Mouse (Mus musculus) CH12.LX (cell line): Measurements from ENCODE around the gene Pxmp4. TPM values are rescaled to one million over a fixed set of nuclear protein-coding genes. Genes with fewer than 3 reads are reported as not detected.

ENCODE experiments used
- DNase-seq: peaks from one replicate; pipeline ENCODE4 v3.0.0-alpha.2; 2013; ENCODE audit errors: extremely low read depth
- H3K27ac ChIP-seq: 2 replicates; pipeline ENCODE4 v1.5.1; 2012; ENCODE audit warnings: low read depth, mild to moderate bottlenecking, control low read depth, moderate library complexity; ENCODE audit not compliant: insufficient read depth
- H3K27me3 ChIP-seq: replicated peaks from 2 replicates; pipeline ENCODE3; 2012; ENCODE audit warnings: inconsistent platforms
- H3K36me3 ChIP-seq, 2 experiments: replicated peaks in 1 of 2; 2 replicates each; pipeline versions ENCODE3 to v1.6.1; 2012; ENCODE audit warnings: inconsistent platforms in 1 of 2, low read length in 1 of 2, mild to moderate bottlenecking in 1 of 2, mixed read lengths in 1 of 2, moderate library complexity in 1 of 2; ENCODE audit not compliant: control insufficient read depth in 1 of 2, insufficient read depth in 1 of 2
- H3K4me1 ChIP-seq, 2 experiments: 2 replicates each; pipeline ENCODE4 v1.6.1; 2012; ENCODE audit warnings: inconsistent platforms in 1 of 2, moderate library complexity in 1 of 2; ENCODE audit not compliant: insufficient read depth in 2 of 2, control insufficient read depth in 1 of 2
- H3K4me2 ChIP-seq: 2 replicates; pipeline ENCODE4 v1.6.1; 2012; ENCODE audit warnings: low read depth, mild to moderate bottlenecking, control low read depth; ENCODE audit not compliant: poor library complexity, insufficient read depth, severe bottlenecking
- H3K4me3 ChIP-seq, 3 experiments: fragments of 150-350 bp in 1 of 3; sonication (generic) in 1 of 3; replicated peaks in 1 of 3; 2 replicates each; pipeline versions ENCODE3 to v1.5.1; 2011 to 2012; ENCODE audit warnings: low read depth in 2 of 3, low read length in 2 of 3, mild to moderate bottlenecking in 2 of 3, moderate library complexity in 2 of 3, control low read depth in 1 of 3, improper control_type of control experiment in 1 of 3, inconsistent platforms in 1 of 3, mixed read lengths in 1 of 3; ENCODE audit not compliant: poor library complexity in 1 of 3
- H3K79me2 ChIP-seq: replicated peaks from 2 replicates; pipeline ENCODE4 v1.6.1; 2012; ENCODE audit warnings: mild to moderate bottlenecking, moderate library complexity; ENCODE audit not compliant: control insufficient read depth, poor library complexity, insufficient read depth, severe bottlenecking; ENCODE audit errors: extremely low read depth
- H3K9ac ChIP-seq: 2 replicates; pipeline ENCODE4 v1.6.1; 2012; ENCODE audit warnings: low read depth, mild to moderate bottlenecking, control low read depth, moderate library complexity; ENCODE audit not compliant: insufficient read depth
- H3K9me3 ChIP-seq: replicated peaks from 2 replicates; pipeline ENCODE3; 2012; ENCODE audit warnings: low read length, inconsistent platforms, mixed read lengths
- BHLHE40 ChIP-seq: IDR thresholded peaks from 2 replicates; pipeline ENCODE4 v1.6.1; 2011; ENCODE audit warnings: mild to moderate bottlenecking, low read depth, low read length, improper control_type of control experiment
- CHD1 ChIP-seq: IDR thresholded peaks from 2 replicates; pipeline ENCODE4 v1.6.1; 2012; ENCODE audit warnings: low read depth, low read length, improper control_type of control experiment, inconsistent platforms
- CHD2 ChIP-seq: IDR thresholded peaks from 2 replicates; pipeline ENCODE4 v1.6.1; 2011; ENCODE audit warnings: low read length, improper control_type of control experiment
- CTCF ChIP-seq, 2 experiments: IDR thresholded peaks in 1 of 2; conservative IDR thresholded peaks in 1 of 2; 2 replicates each; pipeline ENCODE4 v1.5.1; 2011 to 2012; ENCODE audit warnings: low read depth in 2 of 2, low read length in 2 of 2, improper control_type of control experiment in 1 of 2, inconsistent platforms in 1 of 2, mild to moderate bottlenecking in 1 of 2, moderate library complexity in 1 of 2
- E2F4 ChIP-seq: IDR thresholded peaks from 2 replicates; pipeline ENCODE4 v1.6.1; 2011; ENCODE audit warnings: low read depth, low read length, improper control_type of control experiment; ENCODE audit not compliant: insufficient replicate concordance
- EP300 ChIP-seq: IDR thresholded peaks from 2 replicates; pipeline ENCODE4 v1.6.1; 2011; ENCODE audit warnings: low read length, improper control_type of control experiment
- HCFC1 ChIP-seq: IDR thresholded peaks from 2 replicates; pipeline ENCODE4 v1.6.1; 2012; ENCODE audit warnings: low read depth, mild to moderate bottlenecking, inconsistent platforms, low read length, improper control_type of control experiment
- IRF4 ChIP-seq: IDR thresholded peaks from 2 replicates; pipeline ENCODE4 v1.6.1; 2014; ENCODE audit warnings: low read depth, mild to moderate bottlenecking, inconsistent platforms, low read length, improper control_type of control experiment
- JUN ChIP-seq: IDR thresholded peaks from 2 replicates; pipeline ENCODE4 v1.6.1; 2011; ENCODE audit warnings: low read depth, mild to moderate bottlenecking, low read length, improper control_type of control experiment, moderate library complexity; ENCODE audit not compliant: insufficient read depth
- JUND ChIP-seq: conservative IDR thresholded peaks from 2 replicates; pipeline ENCODE4 v1.6.1; 2011; ENCODE audit warnings: low read depth, low read length, improper control_type of control experiment
- KAT2A ChIP-seq: IDR thresholded peaks from 2 replicates; pipeline ENCODE4 v1.6.1; 2012; ENCODE audit warnings: low read length, improper control_type of control experiment, inconsistent platforms; ENCODE audit not compliant: insufficient replicate concordance
- MEF2A ChIP-seq: IDR thresholded peaks from 2 replicates; pipeline ENCODE4 v1.6.1; 2014; ENCODE audit warnings: low read depth, mild to moderate bottlenecking, inconsistent platforms, low read length, improper control_type of control experiment, borderline replicate concordance
- NRF1 ChIP-seq: IDR thresholded peaks from 2 replicates; pipeline ENCODE4 v1.6.1; 2014; ENCODE audit warnings: low read depth, mild to moderate bottlenecking, inconsistent platforms, low read length, improper control_type of control experiment, moderate library complexity
- POLR2AphosphoS2 ChIP-seq: IDR thresholded peaks from 2 replicates; pipeline ENCODE4 v1.6.1; 2011; ENCODE audit warnings: low read depth, low read length, improper control_type of control experiment
- RCOR1 ChIP-seq: conservative IDR thresholded peaks from 2 replicates; pipeline ENCODE4 v1.6.1; 2012; ENCODE audit warnings: low read depth, mild to moderate bottlenecking, inconsistent platforms, low read length, improper control_type of control experiment
- SMC3 ChIP-seq: IDR thresholded peaks from 2 replicates; pipeline ENCODE4 v1.6.1; 2011; ENCODE audit warnings: low read depth, low read length, improper control_type of control experiment
- TCF12 ChIP-seq: IDR thresholded peaks from 2 replicates; pipeline ENCODE4 v1.6.1; 2014; ENCODE audit warnings: low read depth, mild to moderate bottlenecking, inconsistent platforms, low read length, improper control_type of control experiment
- UBTF ChIP-seq: IDR thresholded peaks from 2 replicates; pipeline ENCODE4 v1.6.1; 2012; ENCODE audit warnings: low read depth, mild to moderate bottlenecking, inconsistent platforms, low read length, improper control_type of control experiment, moderate library complexity
- USF1 ChIP-seq: IDR thresholded peaks from 2 replicates; pipeline ENCODE4 v1.6.1; 2014; ENCODE audit warnings: low read depth, mild to moderate bottlenecking, inconsistent platforms, low read length, improper control_type of control experiment
- USF2 ChIP-seq: conservative IDR thresholded peaks from 2 replicates; pipeline ENCODE4 v1.6.1; 2011; ENCODE audit warnings: low read depth, low read length, improper control_type of control experiment
- ZNF384 ChIP-seq: IDR thresholded peaks from 2 replicates; pipeline ENCODE4 v1.6.1; 2012; ENCODE audit warnings: low read depth, low read length, improper control_type of control experiment, inconsistent platforms
- dilution Hi-C: fragments of 300-500 bp; cut with MboI; formaldehyde crosslinking; loops from 2 replicates; pipeline ENCODE4 v1.14.3; 2020; ENCODE audit warnings: low sequenced_read_pairs; ENCODE audit not compliant: extremely low pct_unique_long_range_greater_than_20kb, extremely low pct_ligation_motif_present
- in situ Hi-C: fragments of 300-500 bp; cut with MboI; formaldehyde crosslinking; loops from 3 replicates; pipeline ENCODE4 v1.14.3; 2019; ENCODE audit warnings: low sequenced_read_pairs, low pct_ligation_motif_present, low pct_unique_long_range_greater_than_20kb, mixed read lengths
- polyA plus RNA-seq: library from polyadenylated mRNA; unstranded; fragments of >175 nt; gene quantifications from 2 replicates; pipeline ENCODE4 v1.2.1, GENCODE M21; 2012; ENCODE audit warnings: low read depth; ENCODE audit not compliant: insufficient read length
- total RNA-seq, 2 experiments: library from RNA; depleted of rRNA; stranded (reverse); fragments of 300-350 nt in 1 of 2; fragments of >200 nt in 1 of 2; gene quantifications; 2 replicates each; pipeline ENCODE4 v1.2.3; 2012 to 2014

Gene Pxmp4
- total and polyA plus RNA-seq, 3 experiments, result 6.0 to 9.4 (median 7.6) TPM

DNA sequence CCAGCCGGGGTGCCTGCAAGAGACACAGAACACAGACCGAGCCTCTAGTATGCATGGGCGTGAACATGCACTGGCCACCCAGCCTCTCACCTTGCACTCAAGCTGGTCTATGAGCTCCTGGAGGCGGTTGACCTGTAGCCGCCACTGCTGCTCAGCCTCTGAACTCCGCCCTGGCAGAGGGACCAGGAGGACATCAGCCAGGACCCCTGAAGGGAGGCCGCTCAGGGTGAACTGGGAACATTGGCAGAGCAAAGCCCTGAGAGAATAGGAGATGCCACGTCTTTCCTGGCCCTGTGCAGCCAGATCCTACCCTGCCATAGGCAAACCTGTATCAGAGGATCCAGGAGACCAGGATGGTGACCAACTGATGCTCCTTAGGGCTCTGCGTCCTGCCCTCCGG lies 56.8 kb downstream of the Pxmp4 start, which contains the start of gene 1700003F12Rik:
1700003F12Rik (plus strand) TSS at position 375 of the 400 bp plus-strand sequence.
- Histone ChIP-seq H3K4me3 (no peak within 1 kb of the TSS), H3K27ac (no peak within 1 kb of the TSS), H3K27me3 (no peaks in the 10 kb centered on the region), H3K4me2 (no peak within 1 kb of the TSS), H3K79me2 (no peaks in the 10 kb centered on the region), H3K4me1 (peaks cover 9 to 27% of the 10 kb centered on the region in 2 experiments), H3K9ac (no peak within 1 kb of the TSS), H3K36me3 (peaks cover 4 to 71% of the 10 kb centered on the region in 2 experiments), H3K9me3 (no peaks in the 10 kb centered on the region)
- in situ Hi-C loops, result loop anchor here (5.0 kb wide), 1 partner anchor 134 kb away; no protein-coding TSS in a partner anchor
- TF ChIP-seq HCFC1, result no peak
- no peak for TF ChIP-seq JUN
- TF ChIP-seq USF1, result no peak
- TF ChIP-seq BHLHE40, result no peak
- no peak for TF ChIP-seq CHD1
- no peak for TF ChIP-seq CTCF (conservative IDR thresholded peaks at IDR 0.05 in 1 of 2, IDR thresholded peaks at IDR 0.05 in 1 of 2; ENCODE audit: low read depth in 2 of 2, low read length in 2 of 2)
- dilution Hi-C loops, result no loop called here
- no peak for DNase-seq

DNA sequence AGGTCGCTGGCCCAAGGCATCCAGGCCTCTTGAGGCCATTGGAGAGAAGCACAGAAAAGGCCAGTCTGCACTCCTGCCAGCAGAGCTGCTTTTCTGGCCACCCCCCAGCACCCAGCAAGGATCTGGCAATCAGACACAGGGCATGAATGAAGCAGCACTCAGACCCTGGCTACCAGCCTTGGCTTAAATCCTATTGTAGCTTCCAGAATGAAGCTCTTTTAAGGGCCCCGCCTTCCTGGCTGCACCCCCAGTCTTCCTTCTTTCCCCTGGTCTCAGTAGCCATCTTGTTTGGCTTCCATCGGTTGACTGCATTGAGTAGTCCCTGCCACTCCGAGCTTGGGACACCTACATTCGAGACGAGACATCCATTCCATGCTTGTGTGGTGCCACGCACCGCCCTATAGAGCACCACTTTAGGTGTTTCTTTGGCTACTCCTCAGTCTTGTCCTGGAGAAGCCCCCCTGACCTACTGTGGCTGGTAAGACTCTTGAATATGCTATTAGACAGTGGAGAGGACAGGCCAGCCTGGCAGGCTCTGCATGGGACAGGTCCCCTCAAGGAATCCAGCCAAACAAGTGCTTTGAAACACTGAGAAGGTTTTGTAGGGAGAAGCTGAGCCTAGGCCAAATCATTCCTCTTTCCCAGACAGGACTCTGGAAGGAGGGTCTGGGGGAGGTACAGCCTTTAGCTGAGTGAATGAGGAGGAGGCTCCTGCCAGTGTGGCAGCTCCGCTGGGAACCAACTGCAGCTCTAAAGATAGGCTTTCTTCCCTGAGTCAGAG lies 59.8 kb downstream of the Pxmp4 start:
- in situ Hi-C loops, result no loop called here
- no peak overlapping the region for H3K9ac ChIP-seq
- H3K27me3 ChIP-seq, result no peaks in the 10 kb centered on the region
- no peak overlapping the region for H3K4me2 ChIP-seq
- H3K36me3 ChIP-seq, result peaks cover 4 to 70% of the 10 kb centered on the region in 2 experiments
- H3K9me3 ChIP-seq, result no peaks in the 10 kb centered on the region
- H3K4me3 ChIP-seq, result no peak overlapping the region
- DNase-seq, result no peak
- H3K27ac ChIP-seq, result no peak overlapping the region
- no peak for TF ChIP-seq RCOR1
- no peak for TF ChIP-seq JUND
- no peak for TF ChIP-seq USF2
- TF ChIP-seq KAT2A, result no peak
- TF ChIP-seq UBTF, result no peak
- TF ChIP-seq ZNF384, result no peak
- no peak for TF ChIP-seq TCF12
- TF ChIP-seq HCFC1, result no peak
- no peak for TF ChIP-seq MEF2A
- no peak for TF ChIP-seq SMC3
- no peak for TF ChIP-seq NRF1
- no peak for TF ChIP-seq IRF4
- TF ChIP-seq USF1, result no peak
- no peak for TF ChIP-seq CHD2
- TF ChIP-seq POLR2AphosphoS2, result no peak
- no peak for TF ChIP-seq EP300
- no peak for TF ChIP-seq E2F4
- TF ChIP-seq BHLHE40, result no peak
- H3K4me1 ChIP-seq, result peaks cover 2 to 22% of the 10 kb centered on the region in 2 experiments
- dilution Hi-C loops, result no loop called here
- no peaks in the 10 kb centered on the region for H3K79me2 ChIP-seq
